Mouse (Mus musculus) right cerebral cortex, postnatal 25 days (tissue): ENCODE results near the gene Bicc1.

Experiments
- DNase-seq: peaks from one replicate; pipeline ENCODE4 v3.0.0; 2022

Bicc1 gene

GRCm38 (mm10) chr10:71156569-71156968 is 2.9 kb downstream of the Bicc1 start:
- no peak for DNase-seq

DNA sequence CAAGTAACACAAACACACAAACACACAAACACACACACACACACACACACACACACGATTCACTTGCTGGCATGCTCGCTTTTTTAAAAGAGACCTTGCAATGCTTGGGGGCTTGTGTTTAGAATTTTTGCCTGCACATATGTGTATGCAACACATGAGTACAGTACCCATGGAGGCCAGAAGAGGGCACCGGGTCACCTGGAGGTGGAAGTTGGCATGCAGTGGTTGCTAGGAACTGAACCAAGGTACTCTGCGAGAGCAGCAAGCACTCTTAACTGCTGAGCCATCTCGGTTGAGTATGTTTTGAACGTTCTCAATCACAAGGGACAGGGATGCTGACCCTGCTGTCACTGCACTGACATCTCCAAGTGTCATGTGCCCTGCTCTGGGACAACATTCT is 5.9 kb downstream of the Bicc1 start:
- DNase-seq, result no peak

GRCm38 (mm10) chr10:71153138-71153537 is 6.4 kb downstream of the Bicc1 start:
- no peak for DNase-seq

DNA sequence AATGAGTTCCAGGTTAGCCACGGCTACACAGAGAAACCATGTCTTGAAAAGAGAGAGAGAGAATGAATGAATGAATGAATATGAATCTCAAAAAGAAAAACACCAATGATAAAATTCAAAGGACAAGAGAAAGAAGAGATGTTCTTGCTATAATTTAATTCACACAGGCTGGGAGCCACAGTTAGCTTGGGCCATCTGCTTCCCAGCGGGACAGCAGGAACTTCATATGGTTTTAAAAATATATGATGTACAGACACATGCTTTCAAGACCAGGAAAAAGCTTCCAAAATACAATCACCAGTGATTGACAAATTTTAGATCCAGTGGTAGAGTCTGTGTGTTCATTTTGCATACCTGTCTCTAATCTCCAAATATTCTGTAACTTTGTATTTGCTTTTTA is 9.0 kb downstream of the Bicc1 start:
- DNase-seq, result no peak

DNA sequence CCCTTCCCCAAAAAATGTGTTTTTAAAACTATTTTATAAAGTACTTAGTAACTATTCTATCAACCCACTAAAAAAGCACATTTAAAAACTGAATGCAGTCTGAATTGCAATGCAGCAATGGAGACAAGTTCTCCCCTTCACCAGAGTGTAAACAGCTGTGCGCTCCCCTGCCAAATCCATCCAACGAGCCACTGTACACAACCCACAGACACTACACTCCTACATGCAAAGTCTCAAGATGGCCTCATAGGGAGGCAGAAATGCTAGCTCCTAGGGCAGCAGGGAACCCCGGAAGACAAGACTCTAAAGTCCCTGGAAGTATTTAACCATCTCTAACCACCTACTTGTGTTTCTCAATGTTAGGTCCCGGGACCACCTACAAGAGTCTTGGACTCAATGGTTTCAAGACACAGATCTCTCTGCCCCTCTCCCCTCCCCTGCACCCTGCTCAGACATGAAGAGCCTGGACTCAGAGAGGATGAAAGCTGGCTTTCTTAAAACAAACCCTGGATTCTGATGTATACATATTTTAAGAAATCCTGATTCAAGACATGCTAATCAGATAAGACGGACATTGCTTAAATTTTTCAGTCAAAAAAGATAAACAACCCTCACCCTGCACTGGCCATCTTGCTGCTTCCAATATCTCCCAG is 10.4 kb downstream of the Bicc1 start:
- DNase-seq, result no peak

- DNase-seq, result no peak
Measured at GRCm38 (mm10) chr10:71148226-71148625, 11.3 kb downstream of the Bicc1 start.

DNA sequence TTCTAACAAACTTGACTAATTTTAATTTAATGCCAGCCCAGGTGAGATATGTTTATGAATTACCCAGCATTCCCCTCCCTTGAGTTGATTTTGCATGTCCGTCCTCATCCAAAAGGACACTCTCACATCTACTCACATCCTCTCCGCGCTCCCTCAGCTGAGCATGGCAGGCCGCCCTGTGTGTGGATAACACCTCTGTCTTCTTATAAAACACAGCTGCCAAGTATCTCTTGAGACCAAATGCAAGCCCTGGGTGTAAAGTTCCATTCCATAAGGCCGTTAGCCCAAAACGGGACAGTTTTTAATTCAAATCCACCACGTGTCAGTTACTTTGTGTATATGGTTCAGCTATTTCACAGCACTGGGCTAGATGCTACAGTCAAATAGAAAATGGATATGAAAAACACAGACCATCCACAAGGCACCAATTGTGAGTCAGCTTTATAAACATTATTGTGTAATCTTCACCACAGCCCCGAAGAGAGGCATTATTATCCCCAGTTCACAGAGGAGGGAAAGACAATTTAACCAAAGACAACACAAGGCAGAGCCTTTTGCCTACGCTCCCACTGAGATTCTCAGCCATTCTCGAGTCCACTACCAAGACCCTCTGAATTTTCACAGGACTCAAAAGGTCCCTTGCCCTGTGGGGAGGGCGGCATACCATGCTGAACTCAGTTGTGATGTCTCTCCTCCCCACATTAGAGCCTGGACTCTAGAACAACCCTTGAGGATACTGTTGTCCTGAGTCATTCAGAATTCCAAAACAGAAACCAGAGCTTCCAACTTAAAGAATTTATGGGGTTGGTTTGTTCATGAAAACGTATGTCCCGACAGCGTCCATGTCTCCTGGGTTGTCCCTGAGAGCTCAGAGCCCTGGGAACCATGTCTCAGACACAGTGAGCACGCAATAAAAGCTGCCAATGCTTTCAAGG is 12.6 kb downstream of the Bicc1 start:
- no peak for DNase-seq

GRCm38 (mm10) chr10:71145801-71146200 is 13.7 kb downstream of the Bicc1 start:
- no peak for DNase-seq

GRCm38 (mm10) chr10:71144191-71144590 is 15.3 kb downstream of the Bicc1 start:
- DNase-seq, result no peak

DNA sequence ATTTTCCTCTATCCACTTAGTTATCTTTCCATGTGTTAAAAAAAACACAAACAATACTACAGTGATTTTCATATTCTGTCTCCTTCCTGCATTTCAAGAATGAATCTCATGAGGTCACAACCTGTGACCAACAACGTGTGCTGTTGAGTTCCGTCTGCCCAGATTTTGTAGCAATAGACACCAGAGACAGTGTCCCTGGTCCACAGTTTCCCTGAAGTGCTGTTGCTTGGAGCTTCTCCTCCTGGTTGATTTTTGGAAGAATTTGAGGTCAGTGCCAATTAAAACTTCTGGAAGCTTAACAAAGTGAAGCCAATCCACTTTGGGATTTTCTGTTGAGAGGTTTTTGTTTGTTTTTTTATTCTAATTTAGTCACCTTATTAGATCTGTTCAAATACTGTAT is 16.9 kb downstream of the Bicc1 start:
- no peak for DNase-seq

GRCm38 (mm10) chr10:71140281-71140845 is 19.1 kb downstream of the Bicc1 start:
- no peak for DNase-seq

- no peak for DNase-seq
Measured at GRCm38 (mm10) chr10:71138852-71139197, 20.7 kb downstream of the Bicc1 start.

DNA sequence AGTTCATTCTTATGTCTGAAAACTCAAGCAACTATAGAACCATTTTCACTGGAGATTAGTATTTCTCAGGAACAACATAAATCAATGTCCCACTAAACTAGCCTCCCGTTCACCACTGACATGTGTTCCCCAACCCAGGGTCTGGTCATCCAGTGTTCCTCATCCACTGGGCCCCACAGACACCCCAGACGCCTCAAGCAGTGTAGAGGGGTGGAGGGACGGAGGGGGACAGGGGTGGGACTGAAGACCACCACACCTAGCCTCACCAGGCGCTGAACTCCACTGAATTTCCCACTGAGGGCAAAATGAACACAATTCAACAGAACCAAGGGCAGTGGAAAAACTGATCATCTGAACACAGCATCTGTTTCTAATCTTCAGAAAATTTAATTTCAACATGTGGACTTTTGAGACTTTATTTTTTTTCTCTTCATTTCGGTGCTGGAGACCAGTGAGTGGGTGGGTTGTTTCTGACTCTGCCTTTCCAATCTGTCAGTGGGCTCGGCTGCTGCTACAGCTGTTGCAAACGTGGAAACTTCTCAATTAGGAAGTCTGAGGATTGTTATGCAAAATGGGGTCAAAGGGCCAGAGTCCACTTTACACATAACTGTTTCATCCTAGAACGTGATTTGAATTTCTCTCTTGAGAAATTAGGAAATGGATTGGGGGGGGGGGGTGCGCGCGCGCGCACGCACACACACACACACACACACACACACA is 21.2 kb downstream of the Bicc1 start:
- no peak for DNase-seq

- DNase-seq, result no peak
Measured at GRCm38 (mm10) chr10:71137606-71138005, 21.9 kb downstream of the Bicc1 start.

DNA sequence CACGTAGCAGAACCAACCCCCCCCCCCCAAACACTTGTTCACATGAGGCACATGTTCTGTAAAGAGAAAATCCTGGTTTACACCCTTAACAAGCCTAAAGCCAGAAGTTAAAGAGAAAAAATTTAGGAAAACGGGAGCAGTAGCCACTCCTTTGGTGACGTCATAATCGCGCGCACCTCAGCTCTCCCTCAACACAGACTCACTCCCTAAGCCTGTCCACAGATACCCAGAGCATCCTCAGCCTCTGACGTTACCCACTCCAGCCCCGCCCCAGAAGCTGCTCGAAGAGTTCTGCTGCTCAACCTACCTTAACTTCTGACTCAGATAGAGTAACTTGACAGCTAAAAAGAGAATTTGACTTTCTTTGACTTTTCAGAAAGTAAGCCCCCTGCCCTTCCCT is 28.2 kb downstream of the Bicc1 start:
- DNase-seq, result no peak

DNA sequence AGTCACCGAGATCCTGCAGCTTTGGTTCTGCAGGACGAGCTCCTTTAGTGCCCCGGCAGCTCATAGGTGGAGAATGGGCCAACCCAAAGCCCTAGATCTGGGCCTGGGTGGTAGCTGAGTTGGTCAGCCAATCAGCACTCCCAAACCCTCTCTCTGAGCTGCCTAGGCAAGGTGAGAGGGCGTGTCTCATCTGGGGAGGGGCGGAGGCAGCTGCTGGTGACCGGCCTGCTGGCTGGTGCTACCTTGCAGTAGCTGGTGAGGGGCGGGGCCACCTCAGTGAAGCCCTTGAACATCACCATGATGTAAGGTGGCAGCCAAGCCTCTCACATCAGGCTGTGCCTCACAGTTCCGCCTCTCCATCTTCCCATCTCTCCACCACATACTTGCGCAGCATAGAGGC is 29.2 kb downstream of the Bicc1 start:
- no peak for DNase-seq

DNA sequence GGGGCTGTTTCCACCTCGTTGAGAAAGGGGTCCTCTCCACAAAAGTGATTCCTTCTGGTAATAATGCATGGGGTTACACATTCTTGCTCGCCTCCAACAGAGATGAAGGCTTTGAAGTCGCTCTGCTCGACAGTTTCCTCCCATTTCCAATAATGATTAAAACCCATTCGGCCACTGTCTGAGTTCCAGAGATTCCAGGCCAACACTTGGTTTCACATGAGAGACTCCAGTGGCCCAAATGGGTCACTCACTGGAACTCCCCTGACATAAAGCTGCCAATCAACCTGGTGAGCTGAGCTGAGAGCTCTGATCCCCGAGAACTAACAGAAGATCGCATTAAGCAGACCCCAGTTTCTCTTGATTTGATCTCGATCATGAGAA is 31.6 kb downstream of the Bicc1 start:
- no peak for DNase-seq

GRCm38 (mm10) chr10:71127278-71127950 is 32.1 kb downstream of the Bicc1 start:
- no peak for DNase-seq

DNA sequence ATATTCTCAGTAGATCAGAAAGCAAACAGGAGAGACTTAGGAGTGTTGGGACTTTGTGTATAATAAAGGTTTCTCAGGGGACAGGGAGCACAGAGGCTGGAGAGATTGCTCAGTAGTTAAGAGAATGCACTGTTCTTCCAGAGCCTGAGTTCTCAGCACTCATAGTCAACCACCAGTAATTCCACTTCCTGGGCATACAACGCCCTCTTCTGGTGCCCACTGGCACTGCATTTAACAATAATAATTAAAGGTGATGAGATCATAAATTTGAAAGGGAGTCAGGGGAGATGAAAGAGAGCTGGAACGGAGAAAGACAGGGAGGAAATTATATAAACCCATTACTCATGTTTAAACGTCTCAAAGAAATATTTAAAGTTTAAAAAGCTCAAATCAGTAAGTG is 35.5 kb downstream of the Bicc1 start:
- no peak for DNase-seq

DNA sequence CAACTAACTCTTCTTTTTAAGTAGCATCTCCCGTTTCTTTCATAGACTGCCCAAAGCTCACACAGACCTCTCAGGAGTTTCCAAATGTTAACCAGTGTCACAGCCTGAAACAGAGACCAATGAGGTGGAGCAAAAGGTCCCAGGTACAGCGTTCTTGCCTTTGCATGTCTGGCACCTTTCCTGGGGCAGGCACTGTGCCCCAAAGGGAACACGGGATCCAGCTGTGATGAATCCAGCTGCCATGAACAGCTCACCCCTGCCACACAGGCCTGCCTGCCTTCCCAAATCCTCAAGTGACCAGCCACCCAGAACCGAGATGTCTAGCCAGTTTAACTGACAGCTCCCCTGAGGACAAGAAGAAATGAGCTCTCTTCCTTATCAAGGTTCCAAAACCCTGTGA is 36.1 kb downstream of the Bicc1 start:
- no peak for DNase-seq

- no peak for DNase-seq
Measured at GRCm38 (mm10) chr10:71122480-71122879, 37.0 kb downstream of the Bicc1 start.

GRCm38 (mm10) chr10:71120769-71121165 is 38.7 kb downstream of the Bicc1 start:
- no peak for DNase-seq
